Mouse (Mus musculus): ENCODE measurements at regions not wholly inside any gene's neighbourhood (a gene's known extent, or its start where the extent isn't known, plus 50 kb on each side); places are given as distances from the start of the nearest gene placed in this dataset.
"Not testable (repeated sequence)": the region's sequence is repeated elsewhere in the genome, so short reads cannot be mapped to it uniquely, and the experiment has no call there.

DNA sequence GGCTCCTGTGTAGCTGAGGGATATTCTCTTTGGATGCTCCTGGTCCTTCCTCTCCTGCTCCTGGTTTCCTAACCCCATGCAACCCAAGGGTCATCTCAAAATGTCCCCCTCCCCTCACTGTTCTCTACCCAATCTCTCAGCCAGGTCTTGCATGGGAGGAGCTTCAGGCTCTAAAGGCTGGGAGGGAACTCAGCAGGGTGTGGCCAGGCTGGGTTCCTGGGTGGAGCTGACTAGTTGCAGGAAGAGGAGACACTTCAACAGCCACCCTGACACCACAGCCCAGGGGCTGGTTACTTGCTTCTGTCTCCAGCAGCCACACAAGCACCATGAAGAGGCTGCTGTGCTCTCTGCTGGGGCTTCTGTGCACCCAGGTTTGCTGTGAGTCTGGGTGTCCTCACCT lies 446.9 kb upstream of the Olfr1507 start:
- not testable (repeated sequence) for TF ChIP-seq SMC3 (IDR thresholded peaks at IDR 0.05; ENCODE audit: low read depth, low read length); MXI1 (IDR thresholded peaks at IDR 0.05; ENCODE audit: low read depth, low read length); EP300 (IDR thresholded peaks at IDR 0.05; ENCODE audit: low read length); CTCF (conservative IDR thresholded peaks at IDR 0.05 in 1 of 2, IDR thresholded peaks at IDR 0.05 in 1 of 2; ENCODE audit: low read depth in 2 of 2, low read length in 2 of 2); POLR2A (IDR thresholded peaks at IDR 0.05; ENCODE audit: low read depth, low read length); NRF1 (IDR thresholded peaks at IDR 0.05; ENCODE audit: low read depth, low read length); TBP (conservative IDR thresholded peaks at IDR 0.05; ENCODE audit: low read depth, low read length)
